Mouse (Mus musculus): ENCODE data around the gene Smox.
"Not testable (repeated sequence)": the region's sequence is repeated elsewhere in the genome, so short reads cannot be mapped to it uniquely, and the experiment has no call there.

The Smox gene

GRCm38 (mm10) chr2:131491196-131491595, at the start of gene Smox:
Smox (plus strand) TSS chr2:131491496.
- no peak for DNase-seq (ENCODE audit: low read depth, low spot score)

GRCm38 (mm10) chr2:131443084-131443890, 48.0 kb upstream of the Smox start:
- DNase-seq (ENCODE audit: low read depth, low spot score): no peak

GRCm38 (mm10) chr2:131443891-131444190, 47.5 kb upstream of the Smox start:
- no peak for DNase-seq (ENCODE audit: low read depth, low spot score)

GRCm38 (mm10) chr2:131446416-131446982, 44.8 kb upstream of the Smox start:
- no peak for DNase-seq (ENCODE audit: low read depth, low spot score)

- no peak for DNase-seq (ENCODE audit: low read depth, low spot score)
Observed at GRCm38 (mm10) chr2:131447566-131448330, 43.5 kb upstream of the Smox start.

GRCm38 (mm10) chr2:131448353-131448752, 42.9 kb upstream of the Smox start:
- no peak for DNase-seq (ENCODE audit: low read depth, low spot score)

- no peak for DNase-seq (ENCODE audit: low read depth, low spot score)
Observed at GRCm38 (mm10) chr2:131449720-131450119, 41.6 kb upstream of the Smox start.

- DNase-seq (ENCODE audit: low read depth, low spot score): no peak
Observed at GRCm38 (mm10) chr2:131450491-131450890, 40.8 kb upstream of the Smox start.

GRCm38 (mm10) chr2:131457728-131458127, 33.6 kb upstream of the Smox start:
- DNase-seq (ENCODE audit: low read depth, low spot score): no peak

GRCm38 (mm10) chr2:131460946-131461682, 30.2 kb upstream of the Smox start:
- no peak for DNase-seq (ENCODE audit: low read depth, low spot score)

GRCm38 (mm10) chr2:131462991-131463390, 28.3 kb upstream of the Smox start:
- no peak for DNase-seq (ENCODE audit: low read depth, low spot score)

GRCm38 (mm10) chr2:131464147-131464546, 27.1 kb upstream of the Smox start:
- DNase-seq (ENCODE audit: low read depth, low spot score): no peak

GRCm38 (mm10) chr2:131466732-131467131, 24.6 kb upstream of the Smox start:
- no peak for DNase-seq (ENCODE audit: low read depth, low spot score)

- DNase-seq (ENCODE audit: low read depth, low spot score): no peak
Observed at GRCm38 (mm10) chr2:131469916-131470315, 21.4 kb upstream of the Smox start.

GRCm38 (mm10) chr2:131473749-131474148, 17.5 kb upstream of the Smox start:
- no peak for DNase-seq (ENCODE audit: low read depth, low spot score)

- DNase-seq (ENCODE audit: low read depth, low spot score): not testable (repeated sequence)
Observed at GRCm38 (mm10) chr2:131477105-131477504, 14.2 kb upstream of the Smox start.

- DNase-seq (ENCODE audit: low read depth, low spot score): no peak
Observed at GRCm38 (mm10) chr2:131477917-131478316, 13.4 kb upstream of the Smox start.

GRCm38 (mm10) chr2:131478349-131478748, 12.9 kb upstream of the Smox start:
- DNase-seq (ENCODE audit: low read depth, low spot score): no peak

GRCm38 (mm10) chr2:131478916-131479315, 12.4 kb upstream of the Smox start:
- no peak for DNase-seq (ENCODE audit: low read depth, low spot score)

GRCm38 (mm10) chr2:131481733-131482132, 9.6 kb upstream of the Smox start:
- DNase-seq (ENCODE audit: low read depth, low spot score): no peak

GRCm38 (mm10) chr2:131482478-131482877, 8.8 kb upstream of the Smox start:
- DNase-seq (ENCODE audit: low read depth, low spot score): no peak

- no peak for DNase-seq (ENCODE audit: low read depth, low spot score)
Observed at GRCm38 (mm10) chr2:131483562-131483961, 7.7 kb upstream of the Smox start.
